ENCODE assay signal across 10 mouse cellular contexts in genomic region chr7:15953307-15954074, GRCm38 (mm10). TPM values are rescaled to one million over a fixed set of nuclear protein-coding genes. Genes with fewer than 3 reads are reported as not detected.
DNase-seq lines count a peak whose midpoint lies in the region; ATAC-seq and TF ChIP-seq lines count a peak whose summit lies in the region.
"Had no signal": no experiment of that assay in that cellular context is flagged by ENCODE, and none has a peak within 500 bp of the region (broad histone marks: within the 10 kb centered on the region; RNA-seq: fewer than 3 reads in every experiment).

No protein-coding gene starts in this region.

- no peaks in the 10 kb centered on the region for H3K9me3 ChIP-seq in intestine, postnatal 0 days (ENCODE audit: control insufficient read depth)
- no peaks in the 10 kb centered on the region for H3K9me3 ChIP-seq in intestine, embryonic 15.5 days
- no peaks in the 10 kb centered on the region for H3K9me3 ChIP-seq in ES-E14 (ENCODE audit: control insufficient read depth, insufficient read depth, low read depth, low read length)
- no peaks in the 10 kb centered on the region for H3K9me3 ChIP-seq in forebrain, embryonic 15.5 days

- H3K27ac ChIP-seq in intestine, postnatal 0 days (ENCODE audit: low read depth, low read length) = no peak overlapping the region
- no peak overlapping the region for H3K27ac ChIP-seq in intestine, embryonic 15.5 days
- H3K27ac ChIP-seq in ES-E14 (ENCODE audit: insufficient read depth, low read depth, low read length, poor library complexity, severe bottlenecking) = no peak overlapping the region
- H3K27ac ChIP-seq in liver, adult 2 months (replicated peaks; ENCODE audit: insufficient read depth, low read depth, low read length) = no peak overlapping the region
- H3K27ac ChIP-seq in thymus, adult 2 months (ENCODE audit: control insufficient read depth, insufficient read depth, low read length) = no peak overlapping the region
- H3K27ac ChIP-seq in forebrain, embryonic 15.5 days (replicated peaks) = no peak overlapping the region
- H3K27ac ChIP-seq: forebrain, embryonic 10.5 days had no signal

- H3K79me2 ChIP-seq in liver, adult 2 months (ENCODE audit: control insufficient read depth, insufficient read depth, low read length) = no peaks in the 10 kb centered on the region

- peak; percentile 47 for DNase-seq in 3T3-L1 (ENCODE audit: low read depth, low spot score)
- peak; percentile 70 for DNase-seq in ES-E14 (ENCODE audit: low read depth, low spot score)
- no peak for DNase-seq in liver, adult 2 months (ENCODE audit: extremely low read depth, low read depth, low spot score)
- no peak for DNase-seq in thymus, adult 2 months
- no peak for DNase-seq in neural tube, embryonic 10.5 days (ENCODE audit: extremely low spot score, low spot score)
- DNase-seq: heart, postnatal 10 days had no signal

- peak; percentile 58 for TF ChIP-seq CTCF in intestine, postnatal 0 days (IDR thresholded peaks at IDR 0.05; ENCODE audit: low read depth)
- TF ChIP-seq CTCF in liver, adult 2 months (IDR thresholded peaks at IDR 0.05; ENCODE audit: low read depth, low read length) = peak; percentile 37; the same call in 1 of the 2 replicates
- TF ChIP-seq CTCF in thymus, adult 2 months (IDR thresholded peaks at IDR 0.05; ENCODE audit: borderline replicate concordance, control insufficient read depth, extremely low read depth, insufficient read depth, low read length, poor library complexity) = no peak

- WGBS in intestine, postnatal 0 days = 89% methylated on average over 13 of the region's 13 CpGs
- WGBS in intestine, embryonic 15.5 days = 89% methylated on average over 13 of the region's 13 CpGs
- 85% methylated on average over 13 of the region's 13 CpGs for WGBS in liver, adult 2 months
- WGBS in thymus, adult 2 months = 27% methylated on average over 13 of the region's 13 CpGs
- WGBS in forebrain, embryonic 15.5 days = 93% methylated on average over 13 of the region's 13 CpGs

- peaks cover 31% of the 10 kb centered on the region; the same call in 1 of the 2 replicates for H3K36me3 ChIP-seq in intestine, postnatal 0 days (ENCODE audit: control insufficient read depth, insufficient read depth)
- peaks cover 27% of the 10 kb centered on the region for H3K36me3 ChIP-seq in intestine, embryonic 15.5 days
- no peaks in the 10 kb centered on the region for H3K36me3 ChIP-seq in ES-E14 (ENCODE audit: control insufficient read depth, insufficient read depth, low read length, poor library complexity, severe bottlenecking)
- no peaks in the 10 kb centered on the region for H3K36me3 ChIP-seq in liver, adult 2 months (ENCODE audit: control insufficient read depth, insufficient read depth, low read length)
- no peaks in the 10 kb centered on the region for H3K36me3 ChIP-seq in thymus, adult 2 months (ENCODE audit: control insufficient read depth, insufficient read depth, low read length)
- no peaks in the 10 kb centered on the region for H3K36me3 ChIP-seq in forebrain, embryonic 15.5 days

- no peaks in the 10 kb centered on the region for H3K27me3 ChIP-seq in intestine, postnatal 0 days (replicated peaks; ENCODE audit: control insufficient read depth, insufficient read depth, low read length)
- no peaks in the 10 kb centered on the region for H3K27me3 ChIP-seq in intestine, embryonic 15.5 days (replicated peaks)
- 0 out of 2 replicates have a peak, but pooled peaks cover 2% of the 10 kb centered on the region for H3K27me3 ChIP-seq in liver, adult 2 months (ENCODE audit: control insufficient read depth, insufficient read depth, low read length)
- peaks cover 11% of the 10 kb centered on the region; the same call in 1 of the 2 replicates for H3K27me3 ChIP-seq in thymus, adult 2 months (ENCODE audit: control insufficient read depth, insufficient read depth, low read length)
- H3K27me3 ChIP-seq in forebrain, embryonic 15.5 days = no peaks in the 10 kb centered on the region

- H3K4me3 ChIP-seq in intestine, postnatal 0 days (ENCODE audit: low read depth, low read length) = no peak overlapping the region
- no peak overlapping the region for H3K4me3 ChIP-seq in intestine, embryonic 15.5 days (replicated peaks)
- no peak overlapping the region for H3K4me3 ChIP-seq in ES-E14 (ENCODE audit: insufficient read depth in 1 of 2, low read depth in 1 of 2, low read length in 2 of 2, poor library complexity in 1 of 2, severe bottlenecking in 1 of 2)
- H3K4me3 ChIP-seq in liver, adult 2 months (ENCODE audit: insufficient read depth, low read depth, low read length) = no peak overlapping the region
- H3K4me3 ChIP-seq in thymus, adult 2 months (ENCODE audit: control insufficient read depth, insufficient read depth, low read length) = no peak overlapping the region
- H3K4me3 ChIP-seq in forebrain, embryonic 15.5 days = no peak overlapping the region
- H3K4me3 ChIP-seq: forebrain, embryonic 10.5 days had no signal

- H3K4me1 ChIP-seq in intestine, postnatal 0 days (replicated peaks; ENCODE audit: control insufficient read depth, insufficient read depth, low read length) = no peaks in the 10 kb centered on the region; the same call in 1 of the 2 replicates
- peaks cover 11% of the 10 kb centered on the region for H3K4me1 ChIP-seq in intestine, embryonic 15.5 days (replicated peaks)
- peaks cover 3 to 17% of the 10 kb centered on the region in 2 experiments; a peak in 2 of 4 replicates for H3K4me1 ChIP-seq in ES-E14 (ENCODE audit: control insufficient read depth in 2 of 2, insufficient read depth in 2 of 2, low read length in 2 of 2, poor library complexity in 1 of 2)
- no peaks in the 10 kb centered on the region for H3K4me1 ChIP-seq in liver, adult 2 months (ENCODE audit: control insufficient read depth, insufficient read depth, low read length)
- peaks cover 19% of the 10 kb centered on the region for H3K4me1 ChIP-seq in thymus, adult 2 months (replicated peaks; ENCODE audit: control insufficient read depth, insufficient read depth, low read length)
- H3K4me1 ChIP-seq in forebrain, embryonic 15.5 days = peaks cover 3% of the 10 kb centered on the region

- no peak for ATAC-seq in intestine, postnatal 0 days
- ATAC-seq in intestine, embryonic 15.5 days = no peak
- ATAC-seq in forebrain, embryonic 15.5 days (replicated peaks) = no peak

- no peak overlapping the region for H3K9ac ChIP-seq in intestine, postnatal 0 days (ENCODE audit: low read depth, low read length)
- H3K9ac ChIP-seq in intestine, embryonic 15.5 days = no peak overlapping the region
- H3K9ac ChIP-seq in ES-E14 (ENCODE audit: insufficient read depth, low read depth, low read length, poor library complexity, severe bottlenecking) = no peak overlapping the region
- H3K9ac ChIP-seq in liver, adult 2 months (ENCODE audit: low read depth, low read length) = no peak overlapping the region
- H3K9ac ChIP-seq in forebrain, embryonic 15.5 days (replicated peaks) = no peak overlapping the region

- in situ Hi-C loops in ES-E14 (cut with MboI; ENCODE audit: low sequenced_read_pairs in 2 of 2, unreplicated experiment in 2 of 2) = loop anchor here in 1 of 2 experiments (25.0 kb wide), 2 partner anchors 184 to 309 kb away; partner anchors contain the start of genes C5ar1, Inafm1 and Slc8a2

- H3K4me2 ChIP-seq in intestine, postnatal 0 days (replicated peaks; ENCODE audit: low read depth) = no peak overlapping the region
- H3K4me2 ChIP-seq in intestine, embryonic 15.5 days (replicated peaks) = no peak overlapping the region
- no peak overlapping the region for H3K4me2 ChIP-seq in forebrain, embryonic 15.5 days (replicated peaks)

- no peak for TF ChIP-seq POLR2A in liver, adult 2 months (IDR thresholded peaks at IDR 0.05; ENCODE audit: extremely low read depth, insufficient read depth, low read length)
- no peak for TF ChIP-seq POLR2A in thymus, adult 2 months (IDR thresholded peaks at IDR 0.05; ENCODE audit: control insufficient read depth, extremely low read depth, insufficient read depth, low read length, poor library complexity)

TF ChIP-seq in ES-E14, 5 proteins besides CTCF, POLR2A, EP300 and RAD21:
- no peak for TF ChIP-seq MAFK (IDR thresholded peaks at IDR 0.05; ENCODE audit: insufficient read depth, low read depth, low read length)
- no peak for TF ChIP-seq CHD2 (IDR thresholded peaks at IDR 0.05; ENCODE audit: low read depth, low read length)
- TF ChIP-seq ZNF384 (IDR thresholded peaks at IDR 0.05; ENCODE audit: low read depth, low read length) = no peak
- no peak for TF ChIP-seq HCFC1 (IDR thresholded peaks at IDR 0.05; ENCODE audit: borderline replicate concordance, insufficient read depth, low read length)
- no peak for TF ChIP-seq ZC3H11A (IDR thresholded peaks at IDR 0.05; ENCODE audit: borderline replicate concordance, low read depth, low read length)

RNA-seq across cellular contexts. Expression of gene Nop53, which starts 7.6 kb away (rescaled TPM):
- 109 and 115 TPM in 2 replicates for polyA plus RNA-seq in intestine, postnatal 0 days (2015; fragmentation: Nextera tagmentation; extraction: Ambion mirVana)
- polyA plus RNA-seq in intestine, embryonic 15.5 days (2015; fragmentation: Nextera tagmentation; extraction: Ambion mirVana) = 161 and 174 TPM in 2 replicates
- 212 and 220 TPM in 2 replicates for total RNA-seq in ES-E14 (2012; rRNA removed)
- 57.3 and 59.6 TPM in 2 replicates for total RNA-seq in liver, adult 2 months (2014; rRNA removed)
- 65.2 and 69.5 TPM in 2 replicates for polyA plus RNA-seq in liver, adult 2 months (2012; rRNA removed)
- polyA plus RNA-seq in thymus, adult 2 months (2012; rRNA removed) = 170 and 192 TPM in 2 replicates
- 144 and 150 TPM in 2 replicates for polyA plus RNA-seq in forebrain, embryonic 15.5 days (2015; fragmentation: Nextera tagmentation; extraction: Ambion mirVana)

RNA-seq across cellular contexts. Expression of gene Ehd2, which starts 13.9 kb away (rescaled TPM):
- 29.3 and 30.9 TPM in 2 replicates for polyA plus RNA-seq in intestine, postnatal 0 days (2015; fragmentation: Nextera tagmentation; extraction: Ambion mirVana)
- 42.3 and 50.9 TPM in 2 replicates for polyA plus RNA-seq in intestine, embryonic 15.5 days (2015; fragmentation: Nextera tagmentation; extraction: Ambion mirVana)
- total RNA-seq in ES-E14 (2012; rRNA removed) = 3.8 and 6.8 TPM in 2 replicates
- 1.0 and 1.4 TPM in 2 replicates for total RNA-seq in liver, adult 2 months (2014; rRNA removed)
- 1.6 and 1.7 TPM in 2 replicates for polyA plus RNA-seq in liver, adult 2 months (2012; rRNA removed)
- polyA plus RNA-seq in thymus, adult 2 months (2012; rRNA removed) = 15.0 and 17.4 TPM in 2 replicates
- 3.7 and 5.0 TPM in 2 replicates for polyA plus RNA-seq in forebrain, embryonic 15.5 days (2015; fragmentation: Nextera tagmentation; extraction: Ambion mirVana)

RNA-seq across cellular contexts. Expression of gene Selenow, which starts 31.3 kb away (rescaled TPM):
- polyA plus RNA-seq in intestine, postnatal 0 days (2015; fragmentation: Nextera tagmentation; extraction: Ambion mirVana) = 813 and 814 TPM in 2 replicates
- polyA plus RNA-seq in intestine, embryonic 15.5 days (2015; fragmentation: Nextera tagmentation; extraction: Ambion mirVana) = 645 and 657 TPM in 2 replicates
- total RNA-seq in ES-E14 (2012; rRNA removed) = 36.3 and 54.0 TPM in 2 replicates
- total RNA-seq in liver, adult 2 months (2014; rRNA removed) = 67.9 and 68.1 TPM in 2 replicates
- polyA plus RNA-seq in liver, adult 2 months (2012; rRNA removed) = 250 and 292 TPM in 2 replicates
- 408 and 474 TPM in 2 replicates for polyA plus RNA-seq in thymus, adult 2 months (2012; rRNA removed)
- polyA plus RNA-seq in forebrain, embryonic 15.5 days (2015; fragmentation: Nextera tagmentation; extraction: Ambion mirVana) = 1,503 and 1,574 TPM in 2 replicates

Comparison
In these comparisons a context has a peak if more than half of its experiments do, and no peak if none do; other contexts are left out.
1. DNase-seq: peak in 3T3-L1 (single experiment) and ES-E14 (single experiment); none in liver, adult 2 months (single experiment), thymus, adult 2 months (single experiment) and neural tube, embryonic 10.5 days (single experiment).